Comparison of ENCODE assay signal across 28 mouse cellular contexts in genomic region chr9:99531865-99532264, GRCm38 (mm10).
"Had no signal": no experiment of that assay in that cellular context is flagged by ENCODE, and none has a peak within 500 bp of the region (broad histone marks: within the 10 kb centered on the region; RNA-seq: fewer than 3 reads in every experiment).

No protein-coding gene starts in this region.

- ATAC-seq: forebrain, embryonic 13.5 days; forebrain, embryonic 14.5 days; forebrain, embryonic 15.5 days; forebrain, embryonic 16.5 days; forebrain, postnatal 0 days had no signal

- H3K4me2 ChIP-seq: embryonic facial prominence, embryonic 12.5 days; embryonic facial prominence, embryonic 13.5 days; embryonic facial prominence, embryonic 15.5 days; forebrain, embryonic 12.5 days; forebrain, embryonic 13.5 days; forebrain, embryonic 15.5 days had no signal

- H3K4me1 ChIP-seq: embryonic facial prominence, embryonic 10.5 days; embryonic facial prominence, embryonic 12.5 days; embryonic facial prominence, embryonic 13.5 days; embryonic facial prominence, embryonic 15.5 days; forebrain, embryonic 10.5 days; forebrain, embryonic 12.5 days; forebrain, embryonic 13.5 days; forebrain, embryonic 15.5 days had no signal

- H3K9me3 ChIP-seq: embryonic facial prominence, embryonic 10.5 days; embryonic facial prominence, embryonic 12.5 days; embryonic facial prominence, embryonic 13.5 days; embryonic facial prominence, embryonic 15.5 days; forebrain, embryonic 10.5 days; forebrain, embryonic 12.5 days; forebrain, embryonic 13.5 days; forebrain, embryonic 15.5 days had no signal

- H3K9ac ChIP-seq: embryonic facial prominence, embryonic 12.5 days; embryonic facial prominence, embryonic 13.5 days; embryonic facial prominence, embryonic 15.5 days; forebrain, embryonic 12.5 days; forebrain, embryonic 13.5 days; forebrain, embryonic 15.5 days; forebrain, postnatal 0 days had no signal

- H3K27ac ChIP-seq: embryonic facial prominence, embryonic 10.5 days; embryonic facial prominence, embryonic 12.5 days; embryonic facial prominence, embryonic 13.5 days; embryonic facial prominence, embryonic 15.5 days; forebrain, embryonic 10.5 days; forebrain, embryonic 12.5 days; forebrain, embryonic 13.5 days; forebrain, embryonic 15.5 days; gastrocnemius, adult 2 months; heart, adult 2 months had no signal

- H3K4me3 ChIP-seq: embryonic facial prominence, embryonic 10.5 days; embryonic facial prominence, embryonic 12.5 days; embryonic facial prominence, embryonic 13.5 days; embryonic facial prominence, embryonic 15.5 days; erythroblast, embryonic 14.5 days; forebrain, embryonic 10.5 days; forebrain, embryonic 12.5 days; forebrain, embryonic 13.5 days; forebrain, embryonic 15.5 days; gastrocnemius, adult 2 months; heart, adult 2 months had no signal

- DNase-seq: cerebellum, adult 8-10 months; cerebellum, adult 9-10 months; cerebellum, adult 9-11 months; cerebellum, postnatal 10 days; cerebellum, postnatal 14 days; cerebellum, postnatal 25 days; cerebellum, postnatal 36 days; embryo, embryonic 11 days; forebrain, postnatal 0 days; gastrocnemius, adult 2 months; gastrocnemius, postnatal 10 days; gastrocnemius, postnatal 14 days; gastrocnemius, postnatal 25 days; gastrocnemius, postnatal 36 days; heart, adult 11 months; heart, adult 18-20 months; heart, adult 2 months had no signal

- H3K27me3 ChIP-seq: embryonic facial prominence, embryonic 12.5 days; embryonic facial prominence, embryonic 13.5 days; embryonic facial prominence, embryonic 15.5 days; forebrain, embryonic 12.5 days; forebrain, embryonic 13.5 days; forebrain, embryonic 15.5 days had no signal
